In the genomic region with DNA sequence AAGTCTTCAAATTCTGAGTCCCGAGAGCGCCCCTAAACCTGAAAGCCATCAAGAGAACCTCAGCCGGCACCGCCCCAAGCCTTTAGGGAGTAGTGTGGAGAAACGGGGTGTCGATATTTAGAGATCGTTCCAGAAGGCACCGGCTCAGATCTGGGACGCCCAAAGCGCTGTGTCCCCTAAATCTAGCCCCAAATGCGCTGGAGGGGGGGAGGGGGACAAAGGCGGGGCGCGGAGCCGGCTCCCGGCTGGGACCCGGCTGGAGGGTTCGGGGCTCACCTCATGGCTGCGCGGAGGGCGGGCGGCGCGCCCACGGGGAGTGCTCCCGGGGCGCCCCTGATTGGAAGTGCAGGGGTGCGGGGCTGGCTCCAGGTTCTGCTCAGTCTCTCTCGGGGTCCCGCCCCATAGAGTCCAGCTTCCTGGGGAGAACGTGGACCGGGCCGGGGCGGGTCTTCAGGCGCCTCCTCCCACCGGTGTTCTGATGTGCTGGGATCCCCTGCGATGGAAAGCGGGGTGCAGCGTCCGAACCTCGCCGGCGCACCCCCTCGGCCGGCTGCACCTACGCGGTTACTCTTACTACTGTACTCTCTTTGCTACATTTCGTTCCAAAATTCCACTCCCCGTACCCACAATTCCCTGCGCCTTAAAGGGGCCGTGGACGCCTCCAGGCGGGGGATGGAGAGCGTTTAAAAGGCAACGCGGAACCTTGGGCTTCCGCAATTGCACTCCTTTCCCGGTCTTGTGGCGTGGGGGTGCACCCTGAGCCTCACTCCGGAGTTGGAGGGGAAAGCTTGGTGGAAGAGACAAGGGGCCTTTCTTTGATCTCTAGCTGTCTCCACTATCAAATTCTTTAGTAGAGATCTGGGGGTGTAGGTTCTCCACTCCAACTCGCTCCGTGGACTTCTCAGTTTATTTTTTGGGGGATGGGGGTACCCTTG, we compare ENCODE assay signal across 8 mouse cellular contexts. TPM values are rescaled to one million over a fixed set of nuclear protein-coding genes. Genes with fewer than 3 reads are reported as not detected.
DNase-seq lines count a peak whose midpoint lies in the region; ATAC-seq and TF ChIP-seq lines count a peak whose summit lies in the region.

A gene (minus strand): TSS at position 580 of the 935 bp plus-strand sequence.

- peak within 1 kb of the TSS; percentile 83 for H3K27ac ChIP-seq in embryonic facial prominence, embryonic 11.5 days (replicated peaks; ENCODE audit: low read depth, low read length)
- peak within 1 kb of the TSS; percentile 95 for H3K27ac ChIP-seq in limb, embryonic 10.5 days
- peak within 1 kb of the TSS; percentile 70 for H3K27ac ChIP-seq in midbrain, embryonic 12.5 days (replicated peaks)
- H3K27ac ChIP-seq in small intestine, adult 2 months (ENCODE audit: insufficient read depth, low read depth, low read length): peak within 1 kb of the TSS; percentile 96

- ATAC-seq in embryonic facial prominence, embryonic 11.5 days (replicated peaks; ENCODE audit: insufficient number of reproducible peaks, low FRiP score, low TSS enrichment, low read depth): peak; percentile 42
- ATAC-seq in granulocyte monocyte progenitor cell, adult 5-6 weeks (replicated peaks; ENCODE audit: poor library complexity, severe bottlenecking): peak; percentile 54
- ATAC-seq in midbrain, embryonic 12.5 days (ENCODE audit: low FRiP score, low read depth): peak; percentile 63

- peak within 1 kb of the TSS; percentile 98 for H3K4me2 ChIP-seq in embryonic facial prominence, embryonic 11.5 days (ENCODE audit: low read depth, low read length)
- H3K4me2 ChIP-seq in midbrain, embryonic 12.5 days (replicated peaks): peak within 1 kb of the TSS; percentile 98

- DNase-seq in 3134 (ENCODE audit: extremely low read depth, insufficient read length, low spot score): peak; percentile 81
- peak; percentile 84 for DNase-seq in adrenal gland, postnatal 25 days
- DNase-seq in embryonic facial prominence, embryonic 11.5 days (ENCODE audit: low spot score): peak; percentile 94
- DNase-seq in kidney, adult 11 months: peak; percentile 85
- DNase-seq in limb, embryonic 10.5 days (ENCODE audit: low spot score): peak; percentile 88

- no peak for TF ChIP-seq CTCF in small intestine, adult 2 months (IDR thresholded peaks at IDR 0.05; ENCODE audit: extremely low read depth, insufficient read length, insufficient replicate concordance, low read depth, low read length)

- H3K27me3 ChIP-seq in embryonic facial prominence, embryonic 11.5 days (ENCODE audit: control insufficient read depth, insufficient read depth, low read length): no peaks in the 10 kb centered on the region
- H3K27me3 ChIP-seq in limb, embryonic 10.5 days (ENCODE audit: low read depth, poor library complexity, severe bottlenecking): no peaks in the 10 kb centered on the region
- no peaks in the 10 kb centered on the region for H3K27me3 ChIP-seq in midbrain, embryonic 12.5 days
- H3K27me3 ChIP-seq in small intestine, adult 2 months (ENCODE audit: control insufficient read depth, insufficient read depth, low read length): no peaks in the 10 kb centered on the region

- TF ChIP-seq POLR2A in small intestine, adult 2 months (IDR thresholded peaks at IDR 0.05; ENCODE audit: low read depth, low read length): peak; percentile 98

- H3K9me3 ChIP-seq in embryonic facial prominence, embryonic 11.5 days (replicated peaks; ENCODE audit: control insufficient read depth, low read length): no peaks in the 10 kb centered on the region
- no peaks in the 10 kb centered on the region for H3K9me3 ChIP-seq in limb, embryonic 10.5 days (replicated peaks)
- H3K9me3 ChIP-seq in midbrain, embryonic 12.5 days: no peaks in the 10 kb centered on the region

- peaks cover 9% of the 10 kb centered on the region for H3K4me1 ChIP-seq in embryonic facial prominence, embryonic 11.5 days (ENCODE audit: control insufficient read depth, insufficient read depth, low read length)
- peaks cover 46% of the 10 kb centered on the region for H3K4me1 ChIP-seq in limb, embryonic 10.5 days
- peaks cover 29% of the 10 kb centered on the region for H3K4me1 ChIP-seq in midbrain, embryonic 12.5 days
- peaks cover 20% of the 10 kb centered on the region for H3K4me1 ChIP-seq in small intestine, adult 2 months (ENCODE audit: control insufficient read depth, insufficient read depth, insufficient read length, low read length)

- 0% methylated on average over 60 of the region's 62 CpGs for WGBS in embryonic facial prominence, embryonic 11.5 days
- WGBS in limb, embryonic 10.5 days: 1% methylated on average over 62 of the region's 62 CpGs
- under 1% methylated on average over 62 of the region's 62 CpGs for WGBS in midbrain, embryonic 12.5 days
- under 1% methylated on average over 62 of the region's 62 CpGs for WGBS in small intestine, adult 2 months

- H3K9ac ChIP-seq in embryonic facial prominence, embryonic 11.5 days (replicated peaks; ENCODE audit: low read length): peak within 1 kb of the TSS; percentile 87
- peak within 1 kb of the TSS; percentile 84 for H3K9ac ChIP-seq in midbrain, embryonic 12.5 days (replicated peaks)

- no peaks in the 10 kb centered on the region for H3K36me3 ChIP-seq in embryonic facial prominence, embryonic 11.5 days (replicated peaks; ENCODE audit: control insufficient read depth, insufficient read depth, low read depth, low read length)
- H3K36me3 ChIP-seq in limb, embryonic 10.5 days: peaks cover 20% of the 10 kb centered on the region
- no peaks in the 10 kb centered on the region for H3K36me3 ChIP-seq in midbrain, embryonic 12.5 days
- H3K36me3 ChIP-seq in small intestine, adult 2 months (ENCODE audit: control insufficient read depth, insufficient read depth, low read length): peaks cover 10% of the 10 kb centered on the region

- H3K4me3 ChIP-seq in embryonic facial prominence, embryonic 11.5 days (ENCODE audit: low read depth, low read length): peak within 1 kb of the TSS; percentile 96
- H3K4me3 ChIP-seq in limb, embryonic 10.5 days: peak within 1 kb of the TSS; percentile 94
- peak within 1 kb of the TSS; percentile 81 for H3K4me3 ChIP-seq in midbrain, embryonic 12.5 days
- peak within 1 kb of the TSS; percentile 95 for H3K4me3 ChIP-seq in small intestine, adult 2 months (ENCODE audit: low read depth, low read length)

RNA-seq across cellular contexts. Expression of the gene that starts here (rescaled TPM):
- total RNA-seq in adrenal gland, postnatal 25 days (2021): 47.4 and 61.4 TPM in 2 replicates
- 53.2 and 54.9 TPM in 2 replicates for polyA plus RNA-seq in embryonic facial prominence, embryonic 11.5 days (2014; fragmentation: Nextera tagmentation; extraction: Ambion mirVana)
- total RNA-seq in granulocyte monocyte progenitor cell, adult 5-6 weeks (2014; fragmentation: Nextera tagmentation): 60.7 and 70.5 TPM in 2 replicates
- 52.8 and 63.3 TPM in 2 replicates for total RNA-seq in granulocyte monocyte progenitor cell, adult 5-6 weeks (2017)
- 68.1 and 75.7 TPM in 2 replicates for polyA plus RNA-seq in limb, embryonic 10.5 days (2016; fragmentation: Nextera tagmentation; extraction: Ambion mirVana)
- polyA plus RNA-seq in midbrain, embryonic 12.5 days (2016; fragmentation: Nextera tagmentation; extraction: Ambion mirVana): 44.9 and 47.1 TPM in 2 replicates
- polyA plus RNA-seq in small intestine, adult 2 months (2012; rRNA removed): 183 and 517 TPM in 2 replicates

Comparison
In these comparisons a context has a peak if more than half of its experiments do, and no peak if none do; other contexts are left out.
1. Peak in every context shown above with its lines: DNase-seq, ATAC-seq, H3K4me3 ChIP-seq and H3K27ac ChIP-seq.